Mouse (Mus musculus): ENCODE data around the gene Dync2li1. TPM values are rescaled to one million over a fixed set of nuclear protein-coding genes. Genes with fewer than 3 reads are reported as not detected.

Gene Dync2li1
- polyA plus RNA-seq, 1 experiment from 2014 or later = 33.4 TPM

Other genes with a start within 250 kb of the Dync2li1 start
- gene Thada, start 160.3 kb upstream of the Dync2li1 start, polyA plus RNA-seq (2016; fragmentation: Nextera tagmentation; extraction: Ambion mirVana) = 12.5 and 12.7 TPM in 2 replicates
- 3.9 and 5.0 TPM in 2 replicates for gene Plekhh2, start 114.6 kb upstream of the Dync2li1 start, polyA plus RNA-seq (2016; fragmentation: Nextera tagmentation; extraction: Ambion mirVana)
- gene Abcg8, start 49.8 kb downstream of the Dync2li1 start, polyA plus RNA-seq (2016; fragmentation: Nextera tagmentation; extraction: Ambion mirVana) = 0.10 and 0.11 TPM in 2 replicates
- gene Abcg5, start 56.5 kb downstream of the Dync2li1 start, polyA plus RNA-seq (2016; fragmentation: Nextera tagmentation; extraction: Ambion mirVana) = 0.97 and 1.1 TPM in 2 replicates
- gene Lrpprc, start 164.3 kb downstream of the Dync2li1 start, polyA plus RNA-seq (2016; fragmentation: Nextera tagmentation; extraction: Ambion mirVana) = 60.2 and 61.1 TPM in 2 replicates

Measured in limb, embryonic 10.5 days (tissue).